Mouse (Mus musculus) liver, postnatal 0 days (tissue): ENCODE results near the gene Nudt5.

ENCODE experiments used
- CTCF ChIP-seq: sonication (generic); IDR thresholded peaks from 2 replicates; pipeline ENCODE4 v1.5.1; 2016; ENCODE audit warnings: antibody characterized with exemption, low read depth
- EP300 ChIP-seq: IDR thresholded peaks from 2 replicates; pipeline ENCODE4 v1.6.1; 2016; ENCODE audit warnings: antibody characterized with exemption, low read depth, mild to moderate bottlenecking

DNA sequence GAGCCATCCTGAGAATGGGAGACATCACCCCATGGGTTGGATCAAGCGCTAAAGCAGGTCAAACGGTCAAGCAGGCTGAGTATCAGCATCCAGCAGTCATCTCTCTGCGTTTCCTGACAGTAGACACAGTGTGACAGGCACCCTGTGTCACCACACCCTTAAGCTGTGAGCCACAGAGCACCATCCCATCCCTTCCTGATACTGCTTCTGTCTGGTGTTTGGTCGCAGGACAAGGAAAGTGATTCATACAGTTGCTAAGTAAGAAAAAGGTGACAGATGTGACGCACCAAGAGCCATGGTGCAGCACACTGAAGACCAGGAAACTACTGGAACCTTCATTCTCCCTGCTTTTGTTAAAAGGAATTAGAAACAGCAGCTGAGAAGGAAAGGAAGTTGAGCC, 44.0 kb downstream of the Nudt5 start:
- TF ChIP-seq CTCF: no peak
- no peak for TF ChIP-seq EP300
